Mouse (Mus musculus) hindbrain, embryonic 14.5 days (tissue): ENCODE measurements around the gene Cnksr1. TPM values are rescaled to one million over a fixed set of nuclear protein-coding genes. Genes with fewer than 3 reads are reported as not detected.

Experiments
- ATAC-seq: fragments of 200-750 bp; cut with Nextera tagmentation; 2 replicates; pipeline ENCODE4 v1.8.0; 2017; ENCODE audit warnings: moderate number of reproducible peaks, mild to moderate bottlenecking, moderate TSS enrichment, moderate library complexity; ENCODE audit not compliant: low FRiP score
- DNase-seq: peaks from one replicate; pipeline ENCODE4 v3.0.0-alpha.2; 2015; ENCODE audit warnings: low spot score
- H3K27ac ChIP-seq: fragments of 300-500 bp; sonication (generic); 2 replicates; pipeline ENCODE4 v1.5.1; 2014; ENCODE audit warnings: mild to moderate bottlenecking, moderate library complexity
- H3K27me3 ChIP-seq: fragments of 300-500 bp; sonication (generic); 2 replicates; pipeline ENCODE4 v1.6.1; 2014; ENCODE audit warnings: mild to moderate bottlenecking, low read length, mixed read lengths; ENCODE audit not compliant: control insufficient read depth, insufficient read depth
- H3K36me3 ChIP-seq: fragments of 300-500 bp; sonication (generic); replicated peaks from 2 replicates; pipeline ENCODE4 v1.6.1; 2014; ENCODE audit not compliant: control insufficient read depth, insufficient read depth
- H3K4me1 ChIP-seq: fragments of 300-500 bp; sonication (generic); replicated peaks from 2 replicates; pipeline ENCODE4 v1.6.1; 2014; ENCODE audit warnings: antibody characterized with exemption, low read length, mixed read lengths; ENCODE audit not compliant: control insufficient read depth, insufficient read depth
- H3K4me2 ChIP-seq: fragments of 300-500 bp; sonication (generic); replicated peaks from 2 replicates; pipeline ENCODE4 v1.6.1; 2014; ENCODE audit warnings: mild to moderate bottlenecking, moderate library complexity
- H3K4me3 ChIP-seq: fragments of 300-500 bp; sonication (generic); replicated peaks from 2 replicates; pipeline ENCODE4 v1.5.1; 2014; ENCODE audit warnings: mild to moderate bottlenecking, low read length
- H3K9ac ChIP-seq: fragments of 300-500 bp; sonication (generic); 2 replicates; pipeline ENCODE4 v1.6.1; 2014
- H3K9me3 ChIP-seq: fragments of 300-500 bp; sonication (generic); 2 replicates; pipeline ENCODE4 v1.6.1; 2016; ENCODE audit warnings: low read length; ENCODE audit not compliant: control insufficient read depth
- WGBS: fragments of 180-500 bp; shearing (Covaris S2); extraction: QIAGEN DNeasy Blood & Tissue Kit; methylation state at CpG from one replicate; pipeline ENCODE4 v1.1.7; 2014; 5-methylcytosine and 5-hydroxymethylcytosine counted together
- polyA plus RNA-seq: library from polyadenylated mRNA; unstranded; fragments of >200 nt; fragmentation: Nextera tagmentation; extraction: Ambion mirVana; gene quantifications from 2 replicates; pipeline ENCODE4 v1.2.1, GENCODE M21; 2014

The Cnksr1 gene
- polyA plus RNA-seq, 1 experiment from 2014 or later: 0.13 TPM

GRCm38 (mm10) chr4:134222793-134223600, 15.2 kb downstream of the Cnksr1 start:
- Histone ChIP-seq H3K27ac (no peak overlapping the region), H3K9me3 (no peaks in the 10 kb centered on the region), H3K36me3 (no peaks in the 10 kb centered on the region), H3K4me1 (no peaks in the 10 kb centered on the region), H3K4me2 (no peak overlapping the region), H3K4me3 (no peak overlapping the region), H3K27me3 (no peaks in the 10 kb centered on the region), H3K9ac (no peak overlapping the region)
- ATAC-seq (no peak), DNase-seq (no peak)
- WGBS: 64% methylated on average over 11 of the region's 11 CpGs

GRCm38 (mm10) chr4:134206488-134207053, 31.6 kb downstream of the Cnksr1 start:
- Histone ChIP-seq H3K4me2 (no peak overlapping the region), H3K9ac (no peak overlapping the region), H3K9me3 (no peaks in the 10 kb centered on the region), H3K4me3 (no peak overlapping the region), H3K36me3 (no peaks in the 10 kb centered on the region), H3K27me3 (no peaks in the 10 kb centered on the region), H3K27ac (no peak overlapping the region), H3K4me1 (no peaks in the 10 kb centered on the region)
- ATAC-seq: no peak
- no peak for DNase-seq
- WGBS: 71% methylated on average over 6 of the region's 6 CpGs

GRCm38 (mm10) chr4:134203340-134203896, 34.8 kb downstream of the Cnksr1 start:
- Histone ChIP-seq H3K4me3 (no peak overlapping the region), H3K4me2 (no peak overlapping the region), H3K27ac (no peak overlapping the region), H3K9ac (no peak overlapping the region), H3K4me1 (no peaks in the 10 kb centered on the region), H3K9me3 (no peaks in the 10 kb centered on the region), H3K36me3 (no peaks in the 10 kb centered on the region), H3K27me3 (no peaks in the 10 kb centered on the region)
- ATAC-seq (no peak), DNase-seq (no peak)
- 90% methylated on average over 17 of the region's 17 CpGs for WGBS

GRCm38 (mm10) chr4:134202904-134203303, 35.3 kb downstream of the Cnksr1 start, which contains the start of gene Gm7534:
Gene Gm7534 (minus strand): TSS chr4:134203004.
- WGBS: 90% methylated on average over 4 of the region's 4 CpGs
- ATAC-seq (no peak), DNase-seq (no peak)
- Histone ChIP-seq H3K4me3 (no peak within 1 kb of the TSS), H3K36me3 (no peaks in the 10 kb centered on the region), H3K9me3 (no peaks in the 10 kb centered on the region), H3K4me1 (no peaks in the 10 kb centered on the region), H3K27ac (no peak within 1 kb of the TSS), H3K4me2 (no peak within 1 kb of the TSS), H3K27me3 (no peaks in the 10 kb centered on the region), H3K9ac (no peak within 1 kb of the TSS)

GRCm38 (mm10) chr4:134199371-134199770, 38.8 kb downstream of the Cnksr1 start:
- H3K9me3 ChIP-seq: no peaks in the 10 kb centered on the region
- no peak overlapping the region for H3K4me2 ChIP-seq
- DNase-seq (no peak), ATAC-seq (no peak)
- no peaks in the 10 kb centered on the region for H3K36me3 ChIP-seq
- no peak overlapping the region for H3K27ac ChIP-seq
- WGBS: 76% methylated on average over 2 of the region's 2 CpGs
- no peak overlapping the region for H3K4me3 ChIP-seq
- no peaks in the 10 kb centered on the region for H3K4me1 ChIP-seq
- no peaks in the 10 kb centered on the region for H3K27me3 ChIP-seq
- no peak overlapping the region for H3K9ac ChIP-seq

GRCm38 (mm10) chr4:134186268-134186667, 51.9 kb downstream of the Cnksr1 start:
- Histone ChIP-seq H3K36me3 (no peaks in the 10 kb centered on the region), H3K4me3 (peak overlapping the region; percentile 59), H3K27me3 (no peaks in the 10 kb centered on the region), H3K27ac (peak overlapping the region; percentile 69), H3K4me1 (peaks cover 10% of the 10 kb centered on the region), H3K4me2 (peak overlapping the region; percentile 85), H3K9me3 (no peaks in the 10 kb centered on the region), H3K9ac (peak overlapping the region; percentile 71)
- DNase-seq (no peak), ATAC-seq (peak; percentile 2; the same call in 1 of the 2 replicates)
- WGBS: under 1% methylated on average over 22 of the region's 22 CpGs

GRCm38 (mm10) chr4:134185569-134185968, 52.6 kb downstream of the Cnksr1 start:
- ATAC-seq: no peak
- Histone ChIP-seq H3K4me1 (peaks cover 10% of the 10 kb centered on the region), H3K27ac (no peak overlapping the region), H3K4me3 (peak overlapping the region; percentile 59), H3K9me3 (no peaks in the 10 kb centered on the region), H3K36me3 (no peaks in the 10 kb centered on the region), H3K27me3 (no peaks in the 10 kb centered on the region), H3K9ac (peak overlapping the region; percentile 71), H3K4me2 (peak overlapping the region; percentile 85)
- DNase-seq: no peak
- 80% methylated on average over 3 of the region's 3 CpGs for WGBS

- Histone ChIP-seq H3K4me1 (peaks cover 10% of the 10 kb centered on the region), H3K4me3 (no peak overlapping the region)
- 83% methylated on average over 3 of the region's 3 CpGs for WGBS
Measured at GRCm38 (mm10) chr4:134183711-134184110, 54.5 kb downstream of the Cnksr1 start.

GRCm38 (mm10) chr4:134181825-134182224, 56.4 kb downstream of the Cnksr1 start:
- no peaks in the 10 kb centered on the region for H3K9me3 ChIP-seq
- H3K9ac ChIP-seq: no peak overlapping the region
- DNase-seq (no peak), ATAC-seq (no peak)
- no peak overlapping the region for H3K4me3 ChIP-seq
- no peak overlapping the region for H3K27ac ChIP-seq
- no peak overlapping the region for H3K4me2 ChIP-seq
- H3K27me3 ChIP-seq: no peaks in the 10 kb centered on the region
- H3K4me1 ChIP-seq: peaks cover 10% of the 10 kb centered on the region
- no peaks in the 10 kb centered on the region for H3K36me3 ChIP-seq

More at GRCm38 (mm10) chr4:134183711-134184110, 54.5 kb downstream of the Cnksr1 start:
- ATAC-seq (no peak), DNase-seq (no peak)
- no peak overlapping the region for H3K9ac ChIP-seq
- H3K4me2 ChIP-seq: no peak overlapping the region
- H3K27me3 ChIP-seq: no peaks in the 10 kb centered on the region
- no peaks in the 10 kb centered on the region for H3K36me3 ChIP-seq
- H3K27ac ChIP-seq: no peak overlapping the region
- no peaks in the 10 kb centered on the region for H3K9me3 ChIP-seq
